Mouse (Mus musculus) brain, embryonic 18.5 days (tissue): ENCODE data around the gene Fbln1.

Source experiments
- DNase-seq: peaks from one replicate; pipeline ENCODE4 v3.0.0-alpha.2; 2012; ENCODE audit warnings: low read depth, low spot score

Gene Fbln1

DNA sequence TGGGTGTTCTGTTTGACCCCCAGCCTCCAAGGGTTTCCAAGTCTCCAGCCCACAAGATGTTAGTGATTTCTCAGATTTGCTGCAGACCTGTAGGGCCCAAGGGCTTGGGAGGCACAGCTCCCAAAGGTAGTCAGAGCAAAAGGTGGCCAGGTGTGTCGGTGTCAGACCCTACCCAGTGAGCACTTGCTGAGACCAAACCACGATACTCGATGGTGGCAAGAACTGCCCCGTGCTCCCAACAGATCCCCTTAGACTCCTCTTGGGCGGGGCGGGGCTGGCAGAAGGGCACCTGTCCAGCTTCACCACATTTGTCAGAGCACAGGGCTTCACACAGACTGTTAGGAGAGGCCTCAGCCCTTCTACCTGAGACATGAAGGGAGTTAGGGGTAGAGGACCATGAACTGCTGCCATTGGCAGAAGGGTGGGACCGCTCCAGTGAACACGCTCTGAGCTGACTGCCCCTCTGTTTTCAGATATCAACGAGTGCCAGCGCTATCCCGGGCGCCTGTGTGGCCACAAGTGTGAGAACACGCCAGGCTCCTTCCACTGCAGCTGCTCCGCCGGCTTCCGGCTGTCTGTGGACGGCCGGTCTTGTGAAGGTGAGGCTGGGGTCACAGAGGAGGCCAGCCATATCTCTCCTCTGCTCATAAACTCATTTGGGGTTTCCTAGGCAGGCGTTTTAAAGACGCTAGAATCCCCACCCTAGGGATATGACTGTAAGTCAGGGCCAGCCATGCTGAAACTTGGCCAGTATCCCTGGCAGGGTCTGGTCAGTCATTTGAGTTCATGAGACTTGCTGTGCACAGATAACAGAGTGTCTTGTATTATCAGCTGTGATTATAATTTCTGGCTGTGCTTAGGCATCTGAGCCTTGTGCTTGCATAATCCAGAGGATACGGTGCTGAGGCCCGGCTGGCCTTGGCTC lies 33.3 kb downstream of the Fbln1 start:
- DNase-seq, result no peak

DNA sequence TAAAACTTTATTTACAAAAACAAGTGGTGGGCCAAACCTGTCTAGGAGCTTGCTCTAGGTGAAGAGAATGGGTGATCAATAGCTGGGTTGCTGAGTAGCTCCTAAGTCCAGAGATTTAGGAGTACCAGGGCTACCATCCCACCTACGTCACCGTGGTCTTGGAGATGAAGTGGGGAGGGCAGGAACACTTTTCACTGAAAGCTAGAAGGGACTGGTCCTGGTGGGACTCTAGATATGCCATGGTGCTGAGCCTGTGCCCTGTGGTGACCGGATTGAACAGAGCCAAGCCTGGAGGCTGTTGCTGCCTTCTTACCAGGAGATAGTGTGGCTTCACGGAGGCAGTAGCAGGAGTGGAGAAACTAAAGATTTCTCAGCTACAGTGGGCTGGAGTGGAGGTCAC lies 34.3 kb downstream of the Fbln1 start:
- no peak for DNase-seq

DNA sequence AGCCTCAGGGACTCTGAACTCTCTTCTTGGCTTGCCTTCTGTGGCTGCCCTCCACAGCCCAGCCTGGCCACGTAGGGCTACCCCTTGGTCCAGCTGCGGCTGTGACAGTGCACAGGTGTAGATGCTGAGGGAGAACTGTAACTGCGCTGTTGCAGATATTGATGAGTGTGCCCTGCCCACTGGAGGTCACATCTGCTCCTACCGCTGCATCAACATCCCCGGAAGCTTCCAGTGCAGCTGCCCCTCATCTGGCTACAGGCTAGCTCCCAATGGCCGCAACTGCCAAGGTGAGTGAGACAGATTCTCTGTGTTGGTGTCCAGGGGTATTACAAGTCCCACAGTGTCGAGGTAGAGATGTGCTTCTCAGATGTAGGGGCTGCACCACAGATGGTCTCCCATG lies 36.1 kb downstream of the Fbln1 start:
- DNase-seq, result no peak

DNA sequence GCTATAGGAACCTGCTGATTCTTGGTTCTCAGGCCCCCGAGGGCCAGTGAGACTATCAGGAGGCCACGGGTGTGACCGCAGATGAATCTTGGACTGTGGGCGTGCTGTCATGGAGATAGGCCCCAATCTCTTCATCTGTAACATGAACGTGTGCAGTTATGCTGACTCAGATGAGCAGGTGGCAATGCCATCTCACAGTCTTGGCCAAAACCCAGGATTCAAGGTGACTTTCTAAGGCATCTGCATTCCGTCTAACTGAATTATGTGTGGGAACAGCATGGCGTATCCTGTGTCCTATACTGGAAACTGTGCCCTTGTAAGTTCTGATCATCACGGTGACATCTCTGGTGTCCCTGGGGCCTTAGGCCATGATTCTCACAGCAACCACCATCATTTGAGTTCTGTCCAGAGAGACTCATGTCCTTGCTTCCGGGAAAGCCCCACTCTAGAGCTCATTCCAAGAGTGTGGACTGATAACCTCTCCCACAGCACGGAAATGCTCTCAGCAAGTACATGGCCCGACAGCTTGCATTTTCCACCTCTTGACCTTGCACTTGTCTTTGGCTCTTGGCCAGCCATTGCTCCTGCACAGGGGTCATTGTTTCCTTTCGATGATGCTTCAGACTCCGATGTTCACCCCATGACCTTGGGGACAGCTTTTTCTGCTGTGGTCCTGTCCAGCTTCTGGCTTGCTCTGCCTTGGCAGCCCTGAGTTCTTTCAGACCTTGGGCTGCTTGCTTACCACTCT lies 38.8 kb downstream of the Fbln1 start:
- no peak for DNase-seq

DNA sequence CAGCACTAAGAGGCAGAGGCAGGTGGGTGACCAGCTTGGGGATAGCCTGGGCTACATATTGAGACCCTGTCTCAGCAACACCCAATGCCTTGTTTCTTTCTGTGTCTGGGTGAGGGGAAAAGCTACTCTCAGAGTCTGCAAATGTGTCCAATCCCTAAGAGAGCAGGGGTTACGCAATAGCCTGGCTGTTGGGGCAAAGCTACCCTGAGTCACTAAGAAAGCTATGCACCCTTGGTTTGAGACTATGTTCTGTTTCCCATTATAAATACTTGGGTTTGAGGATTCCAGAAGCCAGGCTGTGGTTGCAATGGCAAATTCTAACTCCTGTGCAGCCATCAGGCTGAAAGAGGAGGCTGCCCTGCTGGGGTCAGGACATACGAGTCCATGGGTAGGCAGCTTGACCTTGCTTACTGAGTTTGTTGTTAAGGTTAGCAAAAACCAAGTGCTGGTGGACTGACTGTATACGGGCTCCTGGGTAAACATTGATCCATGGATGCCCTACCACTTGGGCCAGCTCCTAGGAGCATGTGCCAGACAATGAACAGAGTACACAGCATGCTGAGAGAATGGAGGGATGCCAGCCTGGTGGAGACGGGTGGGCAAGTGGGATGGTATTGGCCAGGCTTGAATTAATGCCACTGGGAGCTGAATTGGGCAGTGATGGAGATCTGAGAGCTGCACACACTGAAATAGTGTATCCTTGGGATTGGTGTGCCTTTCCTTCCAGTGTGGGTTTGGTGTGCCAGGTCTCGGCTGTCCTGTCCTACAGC lies 39.7 kb downstream of the Fbln1 start:
- no peak for DNase-seq

DNA sequence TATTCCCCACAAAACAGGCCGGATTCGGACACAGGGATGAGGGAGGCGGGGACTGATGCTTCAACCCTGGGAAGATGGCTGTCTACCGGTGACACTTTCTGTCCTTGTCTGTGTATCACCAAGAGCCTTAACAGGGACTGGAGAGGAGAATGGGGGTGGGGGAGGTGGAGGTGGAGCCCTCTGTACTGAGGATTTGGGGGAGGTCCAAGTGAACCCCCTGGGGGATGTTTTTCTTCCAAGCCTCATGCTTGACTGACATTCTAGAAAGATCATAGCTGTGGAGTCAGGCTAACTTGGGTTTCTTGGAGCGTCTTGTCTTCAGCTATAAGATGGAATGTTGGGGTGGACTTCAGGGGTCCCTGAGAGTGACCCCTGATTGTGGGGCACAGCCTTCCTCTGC lies 40.3 kb downstream of the Fbln1 start:
- DNase-seq, result no peak

DNA sequence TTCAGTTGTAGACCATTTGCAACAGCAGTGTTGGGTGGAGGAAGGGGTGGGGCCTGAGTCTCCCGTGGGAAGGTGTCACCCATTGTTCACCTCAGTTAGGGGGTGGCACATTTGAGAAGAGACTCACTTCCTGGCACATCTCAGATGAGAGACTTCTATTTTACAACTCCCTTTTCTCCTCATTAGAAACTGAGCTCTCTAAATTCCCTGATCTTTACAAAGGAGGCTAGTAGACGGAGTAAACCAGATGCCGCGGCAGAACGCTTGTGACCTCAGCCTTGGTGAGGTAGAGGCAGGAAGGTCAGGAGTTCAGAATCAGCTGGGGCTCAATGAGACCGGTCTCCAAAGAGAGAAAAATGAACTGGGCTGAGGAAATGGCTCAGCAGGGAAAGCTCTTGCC lies 41.2 kb downstream of the Fbln1 start:
- no peak for DNase-seq

DNA sequence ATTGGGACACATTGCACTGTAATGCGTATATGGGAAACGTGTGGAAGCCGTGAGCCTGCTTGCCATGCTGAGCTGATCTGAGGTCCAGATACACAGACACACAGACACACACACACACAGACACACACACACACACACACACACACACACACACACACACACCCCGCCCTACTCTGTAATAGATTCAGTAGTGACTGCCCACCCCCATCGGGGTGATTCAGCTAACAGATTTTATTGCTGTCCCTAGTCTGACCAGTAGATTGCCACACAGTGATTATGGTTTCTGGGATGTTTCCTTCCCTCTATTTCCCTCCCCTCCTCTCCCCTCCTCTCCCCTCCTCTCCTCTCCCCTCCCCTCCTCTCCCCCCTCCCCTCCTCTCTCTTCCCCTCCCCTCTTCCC lies 42.6 kb downstream of the Fbln1 start:
- no peak for DNase-seq

DNA sequence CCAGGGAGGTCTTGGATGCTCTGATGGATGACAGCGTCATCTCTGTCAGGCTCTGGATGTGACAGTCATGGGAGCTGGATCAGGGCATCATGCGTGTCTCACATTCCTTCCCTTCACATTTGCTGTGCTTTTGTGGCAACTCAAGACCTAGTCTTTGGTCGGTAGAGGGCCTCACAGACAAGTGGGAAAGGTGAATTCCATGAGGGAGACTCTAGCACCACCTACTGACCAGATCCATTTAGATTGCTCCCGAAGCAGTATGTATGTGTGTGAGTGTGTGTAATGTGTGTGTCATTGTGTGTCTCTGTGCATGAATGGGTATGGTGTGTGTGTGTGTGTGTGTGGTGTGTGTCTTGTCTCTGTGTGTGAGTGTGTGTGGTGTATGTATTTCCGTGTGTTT lies 43.5 kb downstream of the Fbln1 start:
- DNase-seq, result peak; percentile 57

DNA sequence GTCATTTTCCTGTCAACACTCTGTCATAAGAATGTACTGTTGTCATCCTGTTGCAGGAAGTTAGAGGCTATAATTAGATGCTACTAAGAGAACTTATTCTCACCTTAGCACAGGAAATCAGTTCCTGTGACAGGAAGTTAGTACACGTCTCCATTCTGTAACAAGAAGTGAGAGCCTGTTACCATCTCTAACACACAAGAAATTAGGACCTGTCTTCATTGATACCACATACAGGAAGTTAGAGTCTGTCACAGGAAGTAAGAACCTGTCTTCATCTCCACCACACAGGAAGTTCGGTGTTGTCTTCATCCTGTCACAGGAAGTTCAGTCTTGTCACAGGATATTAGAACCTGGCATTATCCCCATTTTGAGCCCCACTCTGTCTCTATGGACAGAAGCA lies 44.7 kb downstream of the Fbln1 start:
- DNase-seq, result no peak

DNA sequence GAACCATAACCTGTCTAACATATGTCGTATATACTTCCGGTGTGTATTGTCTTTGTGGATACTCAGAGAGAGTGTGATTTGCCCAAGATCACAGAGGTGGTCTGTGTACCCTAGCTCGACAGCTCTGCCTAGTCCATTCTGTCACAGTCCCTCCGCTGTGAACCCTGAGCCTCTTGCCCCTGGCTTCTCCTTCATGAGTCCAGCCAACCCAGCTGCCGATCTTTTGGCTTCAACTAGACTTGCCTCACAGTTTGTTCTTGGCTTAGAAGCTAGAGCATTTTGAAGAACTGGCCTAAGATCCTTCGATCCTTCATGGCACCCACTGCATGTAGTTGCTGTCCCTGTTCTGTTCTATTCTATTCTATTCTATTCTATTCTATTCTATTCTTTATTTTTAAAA lies 46.7 kb downstream of the Fbln1 start:
- DNase-seq, result no peak

DNA sequence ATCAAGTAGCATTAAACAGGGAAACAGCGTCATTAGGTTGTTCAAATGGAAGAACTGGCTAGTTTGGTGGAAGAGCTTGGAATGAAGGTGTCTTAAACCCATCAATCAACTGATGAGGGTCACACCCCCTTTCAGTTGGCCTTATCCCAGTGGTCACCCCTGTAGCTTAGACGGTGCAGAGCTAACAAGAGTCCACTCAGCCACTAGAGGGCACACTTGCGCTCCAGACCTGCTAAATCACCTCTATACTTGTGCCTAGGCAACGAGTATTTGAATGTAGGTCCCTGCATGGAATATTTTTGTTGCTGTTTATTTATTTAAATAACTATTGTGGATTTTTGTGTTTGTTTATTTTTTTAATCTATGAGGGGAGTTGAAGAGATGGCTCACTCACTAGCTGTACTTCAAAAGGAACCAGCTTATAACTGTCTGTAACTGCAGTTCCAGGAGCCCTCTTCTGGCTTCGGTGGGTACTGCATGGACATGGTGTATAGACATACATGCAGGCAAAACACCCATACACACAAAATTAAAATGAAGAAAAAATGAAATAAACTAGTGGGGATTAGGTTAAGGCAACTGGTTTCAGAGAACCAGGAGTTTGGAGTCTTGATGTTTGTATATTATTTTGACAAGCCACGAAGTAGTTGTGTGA lies 52.2 kb downstream of the Fbln1 start:
- no peak for DNase-seq

DNA sequence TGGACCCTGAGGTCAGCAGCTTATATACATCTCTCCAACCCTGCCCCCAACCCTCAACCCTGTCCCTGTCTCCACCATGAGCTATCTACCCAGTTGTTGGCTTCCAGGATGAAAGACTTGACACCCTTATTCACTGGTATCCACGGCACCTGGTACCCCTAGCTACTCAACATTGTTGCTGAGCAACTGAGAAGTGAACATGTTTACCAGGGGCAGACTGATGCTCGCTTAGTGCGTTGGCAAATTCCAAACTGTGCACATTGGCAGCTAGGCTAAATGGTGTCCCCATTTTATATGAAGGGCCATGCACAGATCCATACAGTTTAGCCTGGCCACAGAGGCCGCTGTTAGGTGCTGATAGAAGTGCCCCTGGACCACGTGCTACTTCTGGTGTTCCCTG lies 57.1 kb downstream of the Fbln1 start:
- DNase-seq, result no peak

DNA sequence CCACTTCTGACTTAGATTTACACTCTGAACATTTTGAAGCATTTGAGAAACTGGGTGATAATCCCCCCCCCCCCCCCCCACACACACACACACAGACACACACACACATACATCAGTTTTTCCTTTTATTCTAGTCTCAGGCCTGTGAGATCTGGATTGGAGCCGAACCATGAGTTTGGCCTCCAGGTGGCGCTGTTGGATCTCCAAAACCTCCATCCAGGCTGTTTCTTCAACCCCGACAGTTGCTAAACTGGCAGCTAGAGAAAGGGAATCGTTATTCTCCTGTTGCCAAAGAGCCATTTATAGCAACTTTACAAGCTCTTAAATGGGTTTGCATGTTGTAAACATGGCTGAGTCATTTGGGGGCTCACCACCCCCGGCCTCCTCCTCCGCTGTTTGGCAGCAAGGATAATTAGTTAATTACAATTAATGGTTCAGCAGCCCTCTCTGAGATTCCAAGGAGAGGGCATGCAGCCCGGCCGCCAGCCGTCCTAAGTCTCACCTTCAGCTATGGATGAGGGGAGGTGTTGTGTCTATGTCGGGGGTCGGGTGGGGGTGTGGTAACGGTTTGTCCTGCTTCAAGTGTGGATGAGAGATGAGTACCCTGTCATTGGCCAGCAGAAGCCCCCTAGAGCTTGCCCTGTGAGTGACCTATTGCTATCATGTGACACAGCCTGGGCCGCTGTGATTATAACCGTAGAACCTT lies 61.1 kb downstream of the Fbln1 start:
- peak; percentile 72 for DNase-seq

DNA sequence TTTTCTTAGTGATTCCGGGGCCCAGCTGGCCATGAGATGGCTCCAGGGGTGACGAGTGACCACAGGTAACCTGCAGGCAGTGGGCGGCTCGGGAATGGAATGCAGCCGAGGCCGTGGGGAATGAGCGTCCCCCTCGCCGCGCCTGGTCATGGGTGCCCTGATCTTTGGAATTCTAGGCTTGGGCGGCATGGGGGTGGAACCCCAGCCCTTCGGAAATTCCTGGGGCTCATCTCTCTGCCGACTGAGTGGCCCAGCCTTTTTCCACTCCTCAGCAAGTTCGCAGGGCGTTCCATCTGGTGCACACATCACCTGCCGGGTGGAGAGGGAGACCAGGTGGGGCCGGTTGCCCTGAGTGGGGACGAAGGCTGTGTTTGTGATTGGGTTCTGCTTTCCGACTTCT lies 62.1 kb downstream of the Fbln1 start:
- no peak for DNase-seq

DNA sequence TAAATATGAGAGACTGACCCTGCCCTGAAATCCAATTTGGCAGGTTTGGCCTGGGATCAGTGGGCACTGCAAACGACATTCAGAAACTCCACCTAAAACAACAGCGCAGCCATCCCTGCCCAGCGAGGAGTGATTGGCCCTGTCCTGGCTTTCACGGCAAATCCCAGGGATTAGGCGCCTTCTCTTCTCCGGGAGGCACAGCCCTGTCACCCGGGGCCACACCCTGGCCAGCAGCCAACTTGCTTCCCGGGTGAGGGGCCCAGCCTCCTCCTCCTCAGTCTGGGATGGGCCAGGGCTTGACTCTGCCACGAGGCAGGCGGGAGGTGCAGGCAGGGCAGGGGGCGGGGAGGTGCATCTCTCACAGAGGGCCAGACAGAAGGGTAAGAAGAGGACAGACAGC lies 67.2 kb downstream of the Fbln1 start:
- DNase-seq, result no peak

DNA sequence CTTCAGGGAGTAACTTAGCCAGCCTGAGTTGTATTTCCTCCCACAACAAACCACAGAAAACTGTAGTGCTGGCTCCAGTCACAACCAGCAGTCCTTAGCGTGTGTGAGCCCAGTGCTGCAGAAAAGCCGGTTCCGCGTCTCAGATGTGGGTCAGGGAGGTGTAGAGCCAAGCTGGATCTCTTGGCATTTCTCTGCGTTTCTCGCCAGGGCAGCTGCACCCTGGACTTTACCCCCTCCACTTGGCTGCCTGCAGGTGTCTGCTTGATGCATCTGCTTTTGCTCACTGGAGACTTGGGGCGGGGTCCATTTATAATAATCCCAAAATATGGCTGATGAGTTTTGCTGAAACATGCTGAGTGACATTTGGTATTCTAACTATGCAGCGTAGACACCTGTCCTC lies 71.5 kb downstream of the Fbln1 start:
- DNase-seq, result no peak

DNA sequence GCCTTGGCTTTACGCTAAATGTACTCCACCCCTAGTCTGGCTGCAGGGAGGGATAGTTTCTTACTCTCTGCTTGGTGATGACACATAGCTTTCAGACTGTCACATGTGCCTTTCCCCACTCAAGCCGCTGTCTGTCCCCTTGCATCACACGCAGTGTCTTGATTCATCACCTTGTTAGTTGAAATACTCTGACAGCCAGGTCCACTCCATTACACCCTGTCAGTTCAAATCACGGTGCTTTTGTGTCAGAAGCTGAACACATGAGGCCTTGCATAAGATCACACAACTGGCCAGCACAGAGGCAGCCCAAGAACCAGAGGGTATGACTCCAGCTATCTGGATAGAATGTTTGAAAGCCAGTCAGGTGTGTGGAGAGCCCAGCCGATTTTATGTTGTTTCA lies 73.2 kb downstream of the Fbln1 start:
- DNase-seq, result no peak

DNA sequence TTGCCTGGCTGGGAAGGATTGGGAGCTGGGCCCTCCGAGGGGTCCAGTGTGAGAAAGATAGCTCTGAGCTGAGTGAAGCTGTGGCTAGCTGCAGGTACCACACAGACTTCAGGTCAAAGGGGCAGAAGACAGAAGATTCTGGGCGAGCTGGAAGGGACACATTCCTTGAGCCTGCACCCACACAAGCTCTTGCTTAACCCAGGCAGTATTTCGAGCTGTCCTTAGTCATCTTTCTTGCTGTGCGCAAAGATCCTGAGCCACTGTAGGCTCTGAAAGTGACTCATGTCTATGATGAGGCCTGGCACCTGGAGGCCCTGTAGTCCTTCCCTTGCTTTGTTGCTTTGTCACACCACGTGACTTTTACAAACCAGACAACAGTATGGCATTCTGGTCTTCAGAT lies 76.3 kb downstream of the Fbln1 start:
- no peak for DNase-seq

DNA sequence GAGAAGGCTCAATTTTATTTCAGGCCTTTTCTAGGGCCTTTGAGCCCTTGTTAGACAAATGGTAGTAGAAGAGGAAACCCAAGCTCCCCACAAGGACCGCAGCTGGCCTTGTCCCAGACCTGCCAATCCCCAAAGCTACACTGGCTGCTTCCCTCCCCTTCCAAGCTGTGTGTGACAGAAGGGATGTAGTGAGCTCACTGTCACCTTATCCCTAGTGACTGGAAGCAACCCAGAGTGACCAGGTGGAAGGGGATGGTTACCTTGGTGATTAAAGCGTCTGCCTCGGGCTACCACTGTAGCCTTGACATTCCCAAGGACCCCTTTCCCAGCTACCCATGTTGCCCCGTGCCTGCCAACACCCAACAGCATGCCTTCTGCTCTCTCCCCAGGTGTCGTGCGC lies 78.9 kb downstream of the Fbln1 start:
- DNase-seq, result no peak

DNA sequence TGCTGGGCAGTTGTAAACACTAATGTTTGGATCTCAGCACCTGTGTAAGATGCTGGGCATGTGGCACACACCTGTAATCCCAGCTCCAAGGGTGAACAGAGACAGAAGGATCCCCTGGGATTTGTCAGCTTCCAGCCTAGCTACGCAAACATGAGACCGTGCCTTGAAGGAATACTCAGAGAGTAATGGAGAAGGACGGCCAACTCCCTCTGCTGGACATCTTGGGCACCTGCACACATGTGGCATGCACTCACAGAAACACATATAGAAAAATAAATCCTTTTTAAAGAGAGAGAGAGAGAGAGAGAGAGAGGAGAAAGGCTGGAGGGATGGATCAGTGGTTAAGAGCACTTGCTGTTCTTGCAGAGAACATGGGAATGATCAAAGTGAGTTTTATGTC lies 88.9 kb downstream of the Fbln1 start:
- DNase-seq, result no peak
